Mouse (Mus musculus) urinary bladder, postnatal 10 days (tissue): ENCODE results near the gene Cdc42se1.
A peak's percentile ranks its signal among the peaks of the same experiment; 100 is the strongest.
"Not testable (repeated sequence)": the region's sequence is repeated elsewhere in the genome, so short reads cannot be mapped to it uniquely, and the experiment has no call there.

ENCODE experiments used
- DNase-seq: peaks from one replicate; pipeline ENCODE4 v3.0.0; 2022; ENCODE audit warnings: low spot score

Cdc42se1 gene

GRCm38 (mm10) chr3:95228148-95228893 is at the start of gene Cdc42se1:
TSS of gene Cdc42se1 (plus strand) at chr3:95228732.
- peak; percentile 51 for DNase-seq

- no peak for DNase-seq
These were observed 49.6 kb upstream of the Cdc42se1 start for GRCm38 (mm10) chr3:95178948-95179347.

- DNase-seq = no peak
These were observed 48.6 kb upstream of the Cdc42se1 start for GRCm38 (mm10) chr3:95179890-95180289.

GRCm38 (mm10) chr3:95181841-95182240 is 46.7 kb upstream of the Cdc42se1 start:
- no peak for DNase-seq

- DNase-seq = no peak
These were observed 43.5 kb upstream of the Cdc42se1 start for GRCm38 (mm10) chr3:95184796-95185577.

- DNase-seq = no peak
These were observed 42.4 kb upstream of the Cdc42se1 start for GRCm38 (mm10) chr3:95186100-95186499.

- DNase-seq = no peak
These were observed 41.6 kb upstream of the Cdc42se1 start for GRCm38 (mm10) chr3:95186888-95187287.

- DNase-seq = no peak
These were observed 33.8 kb upstream of the Cdc42se1 start for GRCm38 (mm10) chr3:95194721-95195135.

- no peak for DNase-seq
These were observed 32.8 kb upstream of the Cdc42se1 start for GRCm38 (mm10) chr3:95195772-95196171.

- no peak for DNase-seq
These were observed 29.4 kb upstream of the Cdc42se1 start for GRCm38 (mm10) chr3:95199101-95199500.

GRCm38 (mm10) chr3:95200132-95200531 is 28.4 kb upstream of the Cdc42se1 start:
- no peak for DNase-seq

GRCm38 (mm10) chr3:95200562-95200961 is 28.0 kb upstream of the Cdc42se1 start:
- DNase-seq = no peak

GRCm38 (mm10) chr3:95203880-95204279 is 24.7 kb upstream of the Cdc42se1 start:
- no peak for DNase-seq

- DNase-seq = no peak
These were observed 20.2 kb upstream of the Cdc42se1 start for GRCm38 (mm10) chr3:95208286-95208685.

GRCm38 (mm10) chr3:95210585-95210984 is 17.9 kb upstream of the Cdc42se1 start:
- DNase-seq = no peak

GRCm38 (mm10) chr3:95212889-95213608 is 15.5 kb upstream of the Cdc42se1 start:
- DNase-seq = not testable (repeated sequence)

GRCm38 (mm10) chr3:95213609-95213975 is 14.9 kb upstream of the Cdc42se1 start:
- DNase-seq = no peak

GRCm38 (mm10) chr3:95216655-95217254 is 11.8 kb upstream of the Cdc42se1 start:
- no peak for DNase-seq

- peak; percentile 90 for DNase-seq
These were observed 11.0 kb upstream of the Cdc42se1 start, which contains the start of gene Gabpb2 for GRCm38 (mm10) chr3:95217255-95218134. TSS of gene Gabpb2 (minus strand) at chr3:95217916.

GRCm38 (mm10) chr3:95218466-95219137 is 9.9 kb upstream of the Cdc42se1 start:
- no peak for DNase-seq

GRCm38 (mm10) chr3:95223041-95223440 is 5.5 kb upstream of the Cdc42se1 start:
- DNase-seq = no peak
